Mouse (Mus musculus): ENCODE data around the gene Gm20661. TPM values are rescaled to one million over a fixed set of nuclear protein-coding genes. Genes with fewer than 3 reads are reported as not detected.

The Gm20661 gene
- total and polyA plus RNA-seq, 3 experiments = 0.35 to 0.85 TPM; not detected in 1

- Histone ChIP-seq H3K9ac (ENCODE audit: control insufficient read depth, low read depth, low read length, poor library complexity, severe bottlenecking) (peak within 1 kb of the TSS; percentile 65), H3K27me3 (ENCODE audit: control insufficient read depth in 1 of 2, insufficient read depth in 2 of 2, low read length in 2 of 2) (no peaks in the 10 kb centered on the region), H3K36me3 (ENCODE audit: control insufficient read depth in 1 of 2, insufficient read depth in 2 of 2, low read length in 2 of 2) (peaks cover 0 to 53% of the 10 kb centered on the region in 2 experiments; a peak in 3 of 4 replicates), H3K4me3 (ENCODE audit: control insufficient read depth in 1 of 2, insufficient read depth in 1 of 2, low read depth in 2 of 2, low read length in 2 of 2) (peak within 1 kb of the TSS; percentile 71), H3K9me3 (replicated peaks; ENCODE audit: insufficient read depth, low read length) (no peaks in the 10 kb centered on the region), H3K79me2 (ENCODE audit: control insufficient read depth, insufficient read depth, low read length, poor library complexity) (peaks cover 21% of the 10 kb centered on the region), H3K4me1 (ENCODE audit: control insufficient read depth in 1 of 2, insufficient read depth in 2 of 2, low read length in 2 of 2) (peaks cover 31 to 77% of the 10 kb centered on the region in 2 experiments), H3K27ac (ENCODE audit: control insufficient read depth, low read depth, low read length) (peak within 1 kb of the TSS; percentile 100)
- peak; percentile 97 for DNase-seq (ENCODE audit: low read depth, low spot score)
- TF ChIP-seq EP300 (IDR thresholded peaks at IDR 0.05; ENCODE audit: low read depth in 1 of 2, low read length in 2 of 2) (peak; percentile 91 to 94), CTCF (IDR thresholded peaks at IDR 0.05 in 2 of 3, conservative IDR thresholded peaks at IDR 0.05 in 1 of 3; ENCODE audit: control insufficient read depth in 1 of 3, insufficient read depth in 1 of 3, low read depth in 2 of 3, low read length in 3 of 3, poor library complexity in 1 of 3, severe bottlenecking in 1 of 3) (no peak), JUND (IDR thresholded peaks at IDR 0.05; ENCODE audit: low read depth, low read length) (peak; percentile 79; the same call in 1 of the 2 replicates), KAT2A (conservative IDR thresholded peaks at IDR 0.05; ENCODE audit: low read depth, low read length) (no peak; the same call in 1 of the 2 replicates), TBP (IDR thresholded peaks at IDR 0.05; ENCODE audit: low read depth, low read length) (peak; percentile 48; the same call in 1 of the 2 replicates), GATA1 (IDR thresholded peaks at IDR 0.05; ENCODE audit: low read depth, low read length) (peak; percentile 97), HCFC1 (IDR thresholded peaks at IDR 0.05; ENCODE audit: low read depth, low read length) (no peak; the same call in 1 of the 2 replicates), NELFE (IDR thresholded peaks at IDR 0.05; ENCODE audit: low read depth, low read length) (no peak; the same call in 1 of the 2 replicates), ETS1 (IDR thresholded peaks at IDR 0.05; ENCODE audit: low read depth, low read length) (peak; percentile 100), ELF1 (IDR thresholded peaks at IDR 0.05; ENCODE audit: low read depth, low read length) (peak; percentile 65), GABPA (IDR thresholded peaks at IDR 0.05; ENCODE audit: low read depth, low read length) (no peak), MAX (IDR thresholded peaks at IDR 0.05; ENCODE audit: low read length) (peak; percentile 7; the same call in 1 of the 2 replicates), MAFK (IDR thresholded peaks at IDR 0.05; ENCODE audit: borderline replicate concordance, low read depth, low read length) (no peak; the same call in 1 of the 2 replicates), CHD2 (IDR thresholded peaks at IDR 0.05; ENCODE audit: low read length) (peak; percentile 10; the same call in 1 of the 2 replicates), MEF2A (IDR thresholded peaks at IDR 0.05; ENCODE audit: extremely low read depth, insufficient replicate concordance, low read depth, low read length, poor library complexity, severe bottlenecking) (no peak), MAZ (IDR thresholded peaks at IDR 0.05; ENCODE audit: low read depth, low read length) (peak; percentile 75), SIN3A (IDR thresholded peaks at IDR 0.05; ENCODE audit: low read length) (peak; percentile 97), E2F4 (IDR thresholded peaks at IDR 0.05; ENCODE audit: borderline replicate concordance, low read depth, low read length) (no peak), RAD21 (IDR thresholded peaks at IDR 0.05; ENCODE audit: low read depth, low read length) (no peak), ZC3H11A (IDR thresholded peaks at IDR 0.05; ENCODE audit: low read depth, low read length) (no peak), ZKSCAN1 (IDR thresholded peaks at IDR 0.05; ENCODE audit: low read depth, low read length) (no peak), USF1 (IDR thresholded peaks at IDR 0.05; ENCODE audit: low read depth, low read length) (no peak), RCOR1 (IDR thresholded peaks at IDR 0.05; ENCODE audit: low read depth, low read length) (peak; percentile 83), NRF1 (IDR thresholded peaks at IDR 0.05; ENCODE audit: insufficient read depth, low read depth, low read length, poor library complexity, severe bottlenecking) (no peak; the same call in 1 of the 2 replicates), SMC3 (IDR thresholded peaks at IDR 0.05; ENCODE audit: low read depth, low read length) (no peak), TCF12 (IDR thresholded peaks at IDR 0.05; ENCODE audit: low read depth, low read length) (peak; percentile 95), POLR2AphosphoS2 (IDR thresholded peaks at IDR 0.05; ENCODE audit: low read length) (no peak), CHD1 (IDR thresholded peaks at IDR 0.05; ENCODE audit: low read depth, low read length) (no peak), USF2 (IDR thresholded peaks at IDR 0.05; ENCODE audit: borderline replicate concordance in 1 of 2, insufficient read depth in 1 of 2, low read depth in 1 of 2, low read length in 2 of 2) (no peak), UBTF (IDR thresholded peaks at IDR 0.05; ENCODE audit: borderline replicate concordance, insufficient read depth, low read depth, low read length) (no peak), TAL1 (IDR thresholded peaks at IDR 0.05; ENCODE audit: low read length) (peak; percentile 96), POLR2A (IDR thresholded peaks at IDR 0.05; ENCODE audit: control insufficient read depth in 1 of 2, insufficient read depth in 1 of 2, low read depth in 1 of 2, low read length in 2 of 2, poor library complexity in 1 of 2) (peak; percentile 24 to 52; a peak in 1 of 4 replicates), MYC (IDR thresholded peaks at IDR 0.05; ENCODE audit: low read depth, low read length) (0 out of 2 replicates have a peak, but pooled peaks have one; percentile 39), ZMIZ1 (IDR thresholded peaks at IDR 0.05; ENCODE audit: low read depth, low read length) (peak; percentile 59; the same call in 1 of the 2 replicates)
Observed at GRCm38 (mm10) chr9:107975399-107976386, 7.2 kb upstream of the Gm20661 start, which contains the start of gene Uba7. Gene Uba7, plus strand, starts transcription at chr9:107975505.

All from MEL (cell line).